Mouse (Mus musculus) liver, postnatal 0 days (tissue): Measurements from ENCODE around the gene Mrgprf.

Experiments used
- CTCF ChIP-seq: sonication (generic); IDR thresholded peaks from 2 replicates; pipeline ENCODE4 v1.5.1; 2016; ENCODE audit warnings: antibody characterized with exemption, low read depth
- EP300 ChIP-seq: IDR thresholded peaks from 2 replicates; pipeline ENCODE4 v1.6.1; 2016; ENCODE audit warnings: antibody characterized with exemption, low read depth, mild to moderate bottlenecking

DNA sequence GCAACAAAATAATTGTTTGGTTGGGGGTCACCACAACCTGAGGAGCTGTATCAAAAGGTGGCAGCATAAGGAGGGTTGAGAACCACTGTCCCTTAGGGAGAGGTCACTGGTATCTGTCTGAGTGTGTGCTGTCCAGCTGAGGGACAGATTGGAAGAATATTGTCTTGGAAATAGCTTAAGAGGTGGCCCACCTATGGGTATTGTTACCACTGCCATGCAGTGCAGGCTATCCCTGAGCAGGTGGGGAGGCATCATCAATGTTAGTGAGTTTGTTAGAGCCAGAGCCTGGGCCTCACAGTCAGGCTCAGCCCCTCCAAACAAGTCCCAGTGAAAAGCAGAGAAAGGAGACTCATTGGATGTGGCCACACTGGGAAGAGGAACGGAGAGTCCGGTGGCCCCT, 8.8 kb upstream of the Mrgprf start:
- TF ChIP-seq CTCF (no peak), EP300 (no peak)
